Mouse (Mus musculus) bone marrow macrophage, adult 2 months (primary cell): ENCODE data around the gene Bach2. TPM values are rescaled to one million over a fixed set of nuclear protein-coding genes. Genes with fewer than 3 reads are reported as not detected.

Source experiments
- H3K27ac ChIP-seq: 2 replicates; pipeline ENCODE4 v1.5.1; 2012; ENCODE audit warnings: low read depth, low read length; ENCODE audit not compliant: insufficient read depth
- H3K4me1 ChIP-seq: 2 replicates; pipeline ENCODE4 v1.6.1; 2012; ENCODE audit warnings: low read length; ENCODE audit not compliant: control insufficient read depth, insufficient read depth
- H3K4me3 ChIP-seq: 2 replicates; pipeline ENCODE4 v1.5.1; 2012; ENCODE audit warnings: mild to moderate bottlenecking, low read length, moderate library complexity; ENCODE audit not compliant: insufficient read depth
- CTCF ChIP-seq: IDR thresholded peaks from 2 replicates; pipeline ENCODE4 v1.5.1; 2012; ENCODE audit warnings: low read depth, mild to moderate bottlenecking, low read length, moderate library complexity
- POLR2A ChIP-seq: IDR thresholded peaks from 2 replicates; pipeline ENCODE4 v1.6.1; 2012; ENCODE audit warnings: mild to moderate bottlenecking, low read depth, low read length, borderline replicate concordance
- polyA plus RNA-seq: library from polyadenylated mRNA; stranded (reverse); fragments of >200 nt; gene quantifications from 2 replicates; pipeline ENCODE4 v1.2.4, GENCODE M21; 2012; ENCODE audit not compliant: missing spikeins, insufficient read depth, insufficient read length

Gene Bach2
- polyA plus RNA-seq, 1 experiment, result 1.4 TPM

DNA sequence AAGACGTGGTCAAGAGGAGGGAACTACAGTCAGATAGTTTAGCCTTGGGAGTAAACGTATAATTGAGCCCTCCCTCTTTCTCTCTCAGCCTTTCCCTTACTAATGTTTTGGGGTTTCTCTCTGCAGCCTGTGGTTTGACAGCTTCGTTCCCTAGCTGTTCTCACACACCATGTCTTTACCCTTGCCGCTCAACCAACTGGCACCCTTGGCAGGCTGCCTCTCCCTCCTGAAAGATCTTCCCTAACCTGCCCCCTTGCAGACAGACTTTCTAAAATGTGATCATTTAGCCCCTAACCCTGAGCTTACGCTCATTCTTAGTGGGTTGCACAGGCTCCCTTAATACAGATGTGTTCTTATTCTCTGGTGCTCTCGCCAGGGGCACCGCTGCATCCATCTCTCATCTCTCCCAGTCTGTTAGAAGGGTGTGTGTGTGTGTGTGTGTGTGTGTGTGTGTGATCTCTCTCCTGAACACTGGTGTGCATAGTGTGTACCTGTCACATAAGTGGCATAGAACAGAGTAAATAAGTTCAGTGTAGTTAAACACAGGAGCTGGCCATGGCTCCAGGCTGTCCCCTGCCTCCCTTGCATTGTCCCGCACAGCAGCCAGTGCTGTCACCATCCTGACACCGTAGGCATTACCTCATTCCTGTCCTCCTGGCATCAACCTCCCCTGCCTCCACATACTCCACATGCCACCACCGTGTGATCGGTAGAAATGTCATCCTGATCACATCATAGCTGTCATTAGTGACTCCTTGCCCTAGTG, 201.6 kb downstream of the Bach2 start:
- TF ChIP-seq CTCF, result no peak
- Histone ChIP-seq H3K4me1 (no peaks in the 10 kb centered on the region), H3K4me3 (no peak overlapping the region), H3K27ac (no peak overlapping the region)

DNA sequence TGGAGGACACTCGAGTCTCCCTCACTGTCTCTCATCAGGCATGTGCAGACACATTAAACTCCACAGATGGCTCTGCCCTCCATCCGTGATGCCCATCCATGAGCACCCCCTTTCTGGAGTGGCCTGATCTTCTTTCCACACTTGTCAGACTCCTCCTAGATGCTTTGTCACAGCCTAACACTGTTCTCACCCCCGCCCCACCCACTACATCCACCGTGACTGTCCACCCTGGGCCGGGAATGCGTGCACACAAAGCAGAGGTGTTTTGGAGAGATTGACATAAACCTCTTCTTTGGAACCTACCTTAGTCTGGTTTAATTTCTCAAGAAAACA, 202.1 kb downstream of the Bach2 start:
- TF ChIP-seq POLR2A (no peak), CTCF (no peak)
- H3K4me3 ChIP-seq, result no peak overlapping the region
- no peaks in the 10 kb centered on the region for H3K4me1 ChIP-seq
- H3K27ac ChIP-seq, result no peak overlapping the region

DNA sequence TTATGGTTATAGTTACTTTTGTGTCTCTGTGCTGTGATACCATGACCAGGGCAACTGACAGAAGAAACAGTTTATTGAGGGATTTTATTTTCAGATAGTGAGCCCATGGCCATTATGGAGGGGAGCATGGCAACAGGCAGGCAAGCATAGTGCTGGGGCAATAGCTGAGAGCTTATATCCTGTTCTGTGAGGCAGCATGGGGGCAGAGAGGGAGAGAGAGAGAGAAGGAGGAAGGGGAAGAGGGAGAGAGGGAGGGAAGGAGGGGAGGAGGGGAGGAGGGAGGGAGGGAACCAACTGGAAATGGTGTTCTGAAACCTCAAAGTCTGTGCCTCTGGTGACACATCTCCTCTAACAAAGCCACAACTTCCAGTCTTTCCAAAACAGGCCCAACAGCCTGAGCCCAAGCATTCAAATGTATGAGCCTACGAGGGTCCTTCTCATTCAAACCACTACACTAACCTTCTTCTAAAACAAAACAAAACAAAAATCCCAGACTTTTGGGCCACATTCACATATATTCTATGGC, 206.1 kb downstream of the Bach2 start:
- TF ChIP-seq CTCF, result no peak
- no peak for TF ChIP-seq POLR2A
- Histone ChIP-seq H3K4me3 (no peak overlapping the region), H3K27ac (no peak overlapping the region), H3K4me1 (no peaks in the 10 kb centered on the region)

DNA sequence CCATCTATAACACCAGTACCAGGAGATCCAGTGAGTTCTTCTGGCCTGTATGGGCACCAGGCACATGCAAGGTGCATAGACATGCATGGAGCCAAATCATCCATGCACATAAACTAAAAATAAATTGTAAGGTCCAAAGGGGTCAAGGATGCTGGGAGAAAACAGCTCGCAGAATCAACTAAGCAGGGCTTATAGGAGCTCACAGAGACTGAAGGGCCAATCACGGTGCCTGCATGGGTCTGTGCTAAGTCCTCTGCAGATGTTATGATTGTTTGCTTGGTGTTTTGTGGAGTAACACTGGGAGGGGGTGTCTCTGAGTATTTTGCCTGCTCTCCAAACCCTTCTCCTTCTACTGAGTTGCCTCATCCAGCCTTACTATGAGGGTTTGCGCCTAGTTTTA, 209.2 kb downstream of the Bach2 start:
- TF ChIP-seq CTCF (no peak), POLR2A (no peak)

DNA sequence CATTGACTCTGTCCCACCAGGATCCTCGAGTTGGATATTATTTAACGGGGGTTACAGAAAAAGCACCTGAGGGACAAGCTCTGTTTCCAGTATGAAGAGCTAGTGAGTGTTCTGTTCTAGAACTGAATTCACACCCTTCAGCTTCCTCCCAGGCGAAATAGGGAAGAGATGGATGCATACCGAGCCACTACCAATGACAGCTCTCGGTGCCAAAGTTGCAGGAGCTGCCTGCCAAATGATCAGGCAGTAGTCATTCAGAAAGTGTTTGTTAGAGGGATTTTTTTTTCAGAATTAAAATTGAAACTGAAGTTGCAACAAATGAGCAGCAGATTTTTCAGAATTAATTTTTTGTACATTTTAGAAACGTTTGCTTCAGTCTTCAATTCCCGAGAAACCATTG, 223.4 kb downstream of the Bach2 start:
- H3K4me3 ChIP-seq, result no peak overlapping the region
- no peak for TF ChIP-seq POLR2A
- TF ChIP-seq CTCF, result no peak

More for the DNA sequence above, 209.2 kb downstream of the Bach2 start:
- H3K27ac ChIP-seq, result no peak overlapping the region
- no peak overlapping the region for H3K4me3 ChIP-seq
- H3K4me1 ChIP-seq, result no peaks in the 10 kb centered on the region

DNA sequence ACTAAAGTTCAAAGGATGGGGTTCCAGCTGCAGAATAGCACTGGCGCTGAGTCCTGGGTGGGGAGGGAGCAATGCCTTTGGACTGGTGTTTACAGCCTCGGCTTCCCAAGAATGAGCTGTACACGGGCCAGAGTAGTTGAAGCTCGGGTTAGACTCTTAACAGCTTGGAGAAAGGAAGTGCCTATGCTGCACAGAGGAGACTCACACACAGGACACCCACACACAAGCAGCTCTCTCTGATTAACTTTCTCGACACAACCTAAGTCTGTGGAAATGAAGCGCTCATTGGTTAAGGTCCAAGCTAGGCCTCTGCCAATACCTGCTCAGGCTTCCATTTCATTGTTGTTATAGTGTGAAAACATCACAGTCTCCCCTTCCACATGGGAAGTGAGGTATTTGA, 224.5 kb downstream of the Bach2 start:
- Histone ChIP-seq H3K4me1 (no peaks in the 10 kb centered on the region), H3K27ac (no peak overlapping the region), H3K4me3 (no peak overlapping the region)
- no peak for TF ChIP-seq POLR2A
- TF ChIP-seq CTCF, result no peak

More for the DNA sequence above, 223.4 kb downstream of the Bach2 start:
- Histone ChIP-seq H3K4me1 (no peaks in the 10 kb centered on the region), H3K27ac (no peak overlapping the region)

DNA sequence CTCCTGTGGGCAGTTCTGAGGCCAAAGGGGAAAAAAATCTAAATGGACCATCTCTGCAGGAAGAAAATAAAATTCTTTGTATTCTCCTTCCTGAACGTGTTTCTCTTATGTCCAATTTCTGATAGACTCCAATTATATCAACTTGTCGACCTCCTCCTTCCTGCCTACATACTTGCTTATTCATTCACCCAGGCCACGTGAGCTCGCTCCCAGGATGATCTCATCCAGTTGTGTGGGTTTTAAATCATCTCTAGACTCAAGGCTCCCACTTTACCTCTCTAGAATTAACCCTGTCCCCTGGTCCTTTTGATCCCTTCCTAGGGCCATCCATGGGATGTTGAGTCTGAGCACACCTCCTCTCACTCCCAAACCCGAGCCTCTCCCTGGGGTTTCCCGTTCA, 225.9 kb downstream of the Bach2 start:
- Histone ChIP-seq H3K4me1 (no peaks in the 10 kb centered on the region), H3K27ac (no peak overlapping the region), H3K4me3 (no peak overlapping the region)
- TF ChIP-seq CTCF (no peak), POLR2A (no peak)

DNA sequence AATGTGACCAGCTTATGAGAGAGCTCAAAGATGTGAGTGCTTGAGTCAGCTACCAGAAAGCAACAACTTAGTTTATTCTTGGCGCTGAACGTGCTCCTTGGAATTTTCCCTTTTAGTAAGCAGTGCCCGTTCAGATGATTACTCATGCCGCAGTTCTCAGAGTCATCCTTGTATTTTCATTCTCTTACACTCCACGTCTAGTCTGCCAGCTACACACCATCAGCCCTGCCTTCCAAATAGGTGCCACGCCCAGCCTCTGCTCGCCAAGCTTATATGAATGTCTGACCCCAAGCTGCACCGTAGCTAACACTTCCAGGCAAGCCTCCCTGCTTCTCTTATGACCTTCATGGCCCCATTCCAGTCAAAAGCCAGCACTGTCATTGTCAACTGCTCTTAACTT, 227.4 kb downstream of the Bach2 start:
- Histone ChIP-seq H3K4me1 (no peaks in the 10 kb centered on the region), H3K27ac (no peak overlapping the region), H3K4me3 (no peak overlapping the region)
- TF ChIP-seq CTCF (no peak), POLR2A (no peak)

DNA sequence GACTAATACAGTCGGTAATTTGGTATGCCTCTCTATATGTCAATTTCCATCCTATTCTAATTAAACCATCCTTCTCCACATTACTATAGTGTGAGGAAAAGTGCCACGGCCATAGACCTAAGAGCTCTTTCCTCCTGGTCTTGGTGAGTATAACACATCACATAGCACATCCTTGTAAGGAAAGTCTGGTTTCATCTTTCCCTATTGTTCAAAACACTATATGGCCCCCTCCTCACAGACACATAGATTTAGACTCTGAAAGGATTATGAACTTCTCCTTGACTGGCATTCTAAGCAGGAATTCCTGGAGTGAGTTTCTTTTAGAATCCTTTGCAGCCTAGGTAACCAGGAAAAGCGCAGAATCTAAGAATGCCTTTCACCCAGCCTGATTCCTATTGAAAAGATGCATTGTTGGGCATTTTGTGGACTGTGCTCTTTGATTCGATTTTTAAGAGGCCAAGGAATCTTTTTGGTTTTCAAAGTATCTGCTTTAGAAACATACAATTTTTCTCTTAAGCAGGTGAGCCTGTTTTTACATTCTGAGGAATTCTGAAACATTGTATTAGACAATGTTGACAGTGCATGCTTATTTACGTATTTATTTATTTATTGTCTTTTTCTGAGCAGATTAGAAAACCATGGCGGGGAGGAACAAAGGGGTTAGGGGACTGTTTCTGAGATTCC, 239.5 kb downstream of the Bach2 start:
- TF ChIP-seq CTCF, result no peak
- TF ChIP-seq POLR2A, result no peak
- no peaks in the 10 kb centered on the region for H3K4me1 ChIP-seq
- no peak overlapping the region for H3K27ac ChIP-seq
- no peak overlapping the region for H3K4me3 ChIP-seq

DNA sequence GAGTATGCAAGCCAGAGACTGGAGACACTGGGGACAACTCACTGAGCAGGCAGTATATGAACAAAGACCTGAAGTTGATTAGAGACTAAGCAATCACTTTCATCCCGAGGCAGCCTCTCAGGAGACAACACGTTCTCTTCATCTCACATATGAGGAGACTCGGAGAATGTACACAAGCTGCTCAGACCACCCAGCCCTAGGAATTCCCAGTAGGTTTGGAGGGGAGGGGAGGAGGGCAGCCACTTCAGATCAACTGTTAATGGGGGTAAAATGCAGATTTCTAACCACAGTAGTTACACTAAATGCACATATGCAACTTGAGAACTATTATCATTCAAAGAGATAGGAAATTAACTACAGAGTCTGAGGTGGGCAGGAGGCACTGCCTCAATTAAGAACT, 240.6 kb downstream of the Bach2 start:
- Histone ChIP-seq H3K4me3 (no peak overlapping the region), H3K27ac (no peak overlapping the region), H3K4me1 (no peaks in the 10 kb centered on the region)
- TF ChIP-seq CTCF, result no peak
- no peak for TF ChIP-seq POLR2A

DNA sequence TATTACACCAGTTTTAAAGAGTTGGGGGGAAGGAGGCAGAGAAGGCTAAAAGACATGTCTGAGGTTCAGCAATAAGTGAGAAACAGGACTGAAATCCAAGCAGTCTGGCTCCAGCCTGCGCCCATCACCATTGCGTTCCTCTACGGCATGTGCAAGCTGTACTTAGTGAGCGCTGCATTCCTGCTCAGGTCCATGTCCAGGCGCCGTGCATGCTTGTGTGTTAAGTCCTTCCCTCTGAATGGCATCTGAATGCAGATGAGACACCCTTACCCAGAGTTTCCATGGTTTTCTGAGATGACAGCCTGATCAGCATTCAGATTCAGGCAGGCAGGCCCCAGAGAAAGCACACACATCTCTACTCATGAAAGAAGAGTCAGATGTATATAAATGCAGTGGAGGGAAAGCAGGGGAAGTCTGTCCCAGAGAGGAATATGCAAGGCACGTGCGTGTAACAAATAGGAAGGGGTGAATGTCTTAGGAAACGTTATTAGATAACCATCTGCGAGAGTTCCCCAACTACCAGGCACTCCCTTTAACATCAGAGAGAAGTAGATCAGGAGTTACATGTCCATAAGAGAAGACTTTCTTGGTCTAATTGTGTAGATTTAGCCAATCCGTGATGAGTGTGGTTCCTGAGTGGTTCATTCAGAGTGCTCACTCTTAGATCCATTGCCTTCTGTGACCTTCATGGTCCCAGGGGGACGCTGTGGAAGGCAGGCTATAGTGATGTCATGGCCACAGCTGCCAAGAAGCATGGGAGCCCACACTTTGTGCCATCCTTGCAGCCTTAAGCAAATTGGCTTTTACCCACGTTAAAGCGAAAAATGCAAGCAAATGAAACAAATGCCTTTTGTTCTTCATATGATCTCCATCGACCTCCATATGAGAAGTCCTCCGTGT, 241.4 kb downstream of the Bach2 start:
- TF ChIP-seq CTCF, result no peak
- no peak for TF ChIP-seq POLR2A
- no peak overlapping the region for H3K4me3 ChIP-seq
- no peaks in the 10 kb centered on the region for H3K4me1 ChIP-seq
- H3K27ac ChIP-seq, result no peak overlapping the region
